Mouse (Mus musculus) hematopoietic multipotent progenitor cell, adult 10-12 weeks (in vitro differentiated cells): Measurements from ENCODE around the gene Rab5a. TPM values are rescaled to one million over a fixed set of nuclear protein-coding genes. Genes with fewer than 3 reads are reported as not detected.

ENCODE experiments used
- polyA plus RNA-seq: library from polyadenylated mRNA; stranded (reverse); fragments of >175 nt; gene quantifications from 2 replicates; pipeline ENCODE4 v1.2.3, GENCODE M21; 2012; ENCODE audit warnings: low replicate concordance

The Rab5a gene
- 10.7 and 12.8 TPM in 2 replicates for polyA plus RNA-seq

GRCm38 (mm10) chr17:53478858-53479603, at the start of gene Rab5a:
TSS of gene Rab5a (plus strand) at chr17:53479234.

GRCm38 (mm10) chr17:53462603-53463495, 16.2 kb upstream of the Rab5a start, which contains the start of gene Efhb:
TSS of gene Efhb (minus strand) at chr17:53463321.

GRCm38 (mm10) chr17:53539351-53539750, 60.3 kb downstream of the Rab5a start, which contains the start of gene Pp2d1:
TSS of gene Pp2d1 (minus strand) at chr17:53539451.

Other genes starting within 250 kb of the Rab5a start
- gene Efhb, start 15.9 kb upstream of the Rab5a start, polyA plus RNA-seq, result not detected in 2 replicates
- not detected in 2 replicates for gene Pp2d1, start 60.2 kb downstream of the Rab5a start, polyA plus RNA-seq
- gene Kat2b, start 87.6 kb downstream of the Rab5a start, polyA plus RNA-seq, result 4.4 and 7.5 TPM in 2 replicates
- gene Sgo1, start 210.1 kb downstream of the Rab5a start, polyA plus RNA-seq, result 0.98 and 7.3 TPM in 2 replicates